Mouse (Mus musculus): Measurements from ENCODE around the gene Spata31. TPM values are rescaled to one million over a fixed set of nuclear protein-coding genes. Genes with fewer than 3 reads are reported as not detected.

Gene Spata31
- polyA plus RNA-seq (2014; fragmentation: Illumina TruSeq; extraction: RNeasy Lipid Tissue Mini Kit (QIAGEN cat#74804); ENCODE audit: low read depth, low replicate concordance): not detected

GRCm38 (mm10) chr13:64917191-64917590, at the start of gene Spata31:
Gene Spata31, plus strand, starts transcription at chr13:64917406.

GRCm38 (mm10) chr13:64903585-64904208, 13.5 kb upstream of the Spata31 start, which contains the start of gene Cntnap3:
Gene Cntnap3, minus strand, starts transcription at chr13:64903955.

Other genes starting within 250 kb of the Spata31 start
- not detected for gene Cntnap3, start 13.5 kb upstream of the Spata31 start, polyA plus RNA-seq (2014; fragmentation: Illumina TruSeq; extraction: RNeasy Lipid Tissue Mini Kit (QIAGEN cat#74804); ENCODE audit: low read depth, low replicate concordance)
- gene Spata31d1c, start 115.7 kb downstream of the Spata31 start, polyA plus RNA-seq (2014; fragmentation: Illumina TruSeq; extraction: RNeasy Lipid Tissue Mini Kit (QIAGEN cat#74804); ENCODE audit: low read depth, low replicate concordance): not detected
- not detected for gene Prss47, start 135.4 kb downstream of the Spata31 start, polyA plus RNA-seq (2014; fragmentation: Illumina TruSeq; extraction: RNeasy Lipid Tissue Mini Kit (QIAGEN cat#74804); ENCODE audit: low read depth, low replicate concordance)
- gene Mfsd14b, start 195.6 kb downstream of the Spata31 start, polyA plus RNA-seq (2014; fragmentation: Illumina TruSeq; extraction: RNeasy Lipid Tissue Mini Kit (QIAGEN cat#74804); ENCODE audit: low read depth, low replicate concordance): 113 TPM
- not detected for gene Olfr465-ps1, start 220.7 kb downstream of the Spata31 start, polyA plus RNA-seq (2014; fragmentation: Illumina TruSeq; extraction: RNeasy Lipid Tissue Mini Kit (QIAGEN cat#74804); ENCODE audit: low read depth, low replicate concordance)
- not detected for gene Olfr466, start 232.8 kb downstream of the Spata31 start, polyA plus RNA-seq (2014; fragmentation: Illumina TruSeq; extraction: RNeasy Lipid Tissue Mini Kit (QIAGEN cat#74804); ENCODE audit: low read depth, low replicate concordance)